Mouse (Mus musculus): ENCODE measurements around the gene AU021092. TPM values are rescaled to one million over a fixed set of nuclear protein-coding genes. Genes with fewer than 3 reads are reported as not detected.

AU021092 gene
- polyA plus RNA-seq, 1 experiment: 21.7 TPM

GRCm38 (mm10) chr16:5168829-5169228, 53.3 kb downstream of the AU021092 start:
- H3K27me3 ChIP-seq (ENCODE audit: control insufficient read depth, insufficient read depth, low read length): no peaks in the 10 kb centered on the region
- no peak for TF ChIP-seq CTCF (IDR thresholded peaks at IDR 0.05; ENCODE audit: control insufficient read depth, insufficient read depth, insufficient replicate concordance, low read depth, low read length)
- TF ChIP-seq POLR2A (IDR thresholded peaks at IDR 0.05; ENCODE audit: control insufficient read depth, low read depth, low read length): no peak
- no peak overlapping the region for H3K4me3 ChIP-seq (ENCODE audit: control insufficient read depth, low read depth, low read length)
- no peaks in the 10 kb centered on the region for H3K4me1 ChIP-seq (ENCODE audit: control insufficient read depth, insufficient read depth, low read length)
- no peak overlapping the region for H3K27ac ChIP-seq (ENCODE audit: control insufficient read depth, insufficient read depth, low read depth, low read length)
- no peaks in the 10 kb centered on the region for H3K36me3 ChIP-seq (ENCODE audit: control insufficient read depth, insufficient read depth, low read length)

- Histone ChIP-seq H3K4me1 (ENCODE audit: control insufficient read depth, insufficient read depth, low read length) (no peaks in the 10 kb centered on the region), H3K4me3 (ENCODE audit: control insufficient read depth, low read depth, low read length) (no peak overlapping the region), H3K36me3 (ENCODE audit: control insufficient read depth, insufficient read depth, low read length) (no peaks in the 10 kb centered on the region), H3K27ac (ENCODE audit: control insufficient read depth, insufficient read depth, low read depth, low read length) (no peak overlapping the region), H3K27me3 (ENCODE audit: control insufficient read depth, insufficient read depth, low read length) (no peaks in the 10 kb centered on the region)
- TF ChIP-seq POLR2A (IDR thresholded peaks at IDR 0.05; ENCODE audit: control insufficient read depth, low read depth, low read length): no peak
- TF ChIP-seq CTCF (IDR thresholded peaks at IDR 0.05; ENCODE audit: control insufficient read depth, insufficient read depth, insufficient replicate concordance, low read depth, low read length): no peak
Measured at GRCm38 (mm10) chr16:5168038-5168437, 54.1 kb downstream of the AU021092 start.

- Histone ChIP-seq H3K36me3 (ENCODE audit: control insufficient read depth, insufficient read depth, low read length) (no peaks in the 10 kb centered on the region), H3K27ac (ENCODE audit: control insufficient read depth, insufficient read depth, low read depth, low read length) (no peak overlapping the region), H3K4me1 (ENCODE audit: control insufficient read depth, insufficient read depth, low read length) (no peaks in the 10 kb centered on the region), H3K27me3 (ENCODE audit: control insufficient read depth, insufficient read depth, low read length) (no peaks in the 10 kb centered on the region), H3K4me3 (ENCODE audit: control insufficient read depth, low read depth, low read length) (no peak overlapping the region)
- TF ChIP-seq CTCF (IDR thresholded peaks at IDR 0.05; ENCODE audit: control insufficient read depth, insufficient read depth, insufficient replicate concordance, low read depth, low read length) (no peak), POLR2A (IDR thresholded peaks at IDR 0.05; ENCODE audit: control insufficient read depth, low read depth, low read length) (no peak)
Measured at GRCm38 (mm10) chr16:5164327-5164726, 57.8 kb downstream of the AU021092 start.

Other genes starting within 250 kb of the AU021092 start
- gene Sept12, start 224.4 kb downstream of the AU021092 start, polyA plus RNA-seq (2012; rRNA removed): 558 and 561 TPM in 2 replicates
- gene Smim22, start 215.0 kb downstream of the AU021092 start, polyA plus RNA-seq (2012; rRNA removed): 1.7 and 4.3 TPM in 2 replicates
- gene Rogdi, start 208.7 kb downstream of the AU021092 start, polyA plus RNA-seq (2012; rRNA removed): 277 and 305 TPM in 2 replicates
- gene Glyr1, start 172.4 kb downstream of the AU021092 start, polyA plus RNA-seq (2012; rRNA removed): 44.5 and 45.3 TPM in 2 replicates
- 26.8 and 28.4 TPM in 2 replicates for gene Ubn1, start 172.2 kb downstream of the AU021092 start, polyA plus RNA-seq (2012; rRNA removed)
- gene Ppl, start 89.9 kb downstream of the AU021092 start, polyA plus RNA-seq (2012; rRNA removed): 0.16 and 0.45 TPM in 2 replicates
- 0.06 and 0.07 TPM in 2 replicates for gene Sec14l5, start 75.2 kb downstream of the AU021092 start, polyA plus RNA-seq (2012; rRNA removed)
- gene Nagpa, start 18.3 kb downstream of the AU021092 start, polyA plus RNA-seq (2012; rRNA removed): 11.4 and 13.1 TPM in 2 replicates
- gene Alg1, start 11.3 kb upstream of the AU021092 start, polyA plus RNA-seq (2012; rRNA removed): 21.3 and 26.0 TPM in 2 replicates
- 51.9 and 53.9 TPM in 2 replicates for gene Eef2kmt, start 33.7 kb upstream of the AU021092 start, polyA plus RNA-seq (2012; rRNA removed)